Mouse (Mus musculus) hindbrain, embryonic 10.5 days (tissue): ENCODE measurements at regions not wholly inside any gene's neighbourhood (a gene's known extent, or its start where the extent isn't known, plus 50 kb on each side); places are given as distances from the start of the nearest gene placed in this dataset.

Source experiments
- DNase-seq: peaks from one replicate; pipeline ENCODE4 v3.0.0-alpha.2; 2017; ENCODE audit warnings: low spot score
- H3K27ac ChIP-seq: fragments of 300-500 bp; sonication (generic); 2 replicates; pipeline ENCODE4 v1.5.1; 2016; ENCODE audit warnings: mild to moderate bottlenecking, moderate library complexity
- H3K27me3 ChIP-seq: fragments of 300-500 bp; sonication (generic); 2 replicates; pipeline ENCODE4 v1.6.1; 2016; ENCODE audit warnings: mild to moderate bottlenecking; ENCODE audit not compliant: poor library complexity, insufficient read depth, severe bottlenecking
- H3K36me3 ChIP-seq: fragments of 300-500 bp; sonication (generic); 2 replicates; pipeline ENCODE4 v1.6.1; 2016; ENCODE audit warnings: mild to moderate bottlenecking, moderate library complexity
- H3K4me1 ChIP-seq: fragments of 300-500 bp; sonication (generic); replicated peaks from 2 replicates; pipeline ENCODE4 v1.6.1; 2016; ENCODE audit warnings: mild to moderate bottlenecking
- H3K4me3 ChIP-seq: fragments of 300-500 bp; sonication (generic); 2 replicates; pipeline ENCODE4 v1.5.1; 2016; ENCODE audit warnings: mild to moderate bottlenecking, moderate library complexity
- H3K9me3 ChIP-seq: fragments of 300-500 bp; sonication (generic); 2 replicates; pipeline ENCODE4 v1.6.1; 2016; ENCODE audit warnings: mild to moderate bottlenecking, moderate library complexity
- WGBS: fragments of 180-500 bp; shearing (Covaris S2); methylation state at CpG from one replicate; pipeline ENCODE4 v1.1.7; 2016; 5-methylcytosine and 5-hydroxymethylcytosine counted together

GRCm38 (mm10) chr15:36398099-36398982 lies 609.2 kb downstream of the Zfp706 start:
- no peaks in the 10 kb centered on the region for H3K9me3 ChIP-seq
- no peaks in the 10 kb centered on the region for H3K36me3 ChIP-seq
- no peak overlapping the region for H3K27ac ChIP-seq
- H3K27me3 ChIP-seq, result no peaks in the 10 kb centered on the region
- 83% methylated on average over 9 of the region's 9 CpGs for WGBS
- peaks cover 7% of the 10 kb centered on the region for H3K4me1 ChIP-seq
- H3K4me3 ChIP-seq, result no peak overlapping the region
- DNase-seq, result no peak

- Histone ChIP-seq H3K27me3 (no peaks in the 10 kb centered on the region), H3K36me3 (no peaks in the 10 kb centered on the region), H3K27ac (no peak overlapping the region), H3K9me3 (no peaks in the 10 kb centered on the region), H3K4me3 (no peak overlapping the region), H3K4me1 (peaks cover 7% of the 10 kb centered on the region)
- WGBS, result 86% methylated on average over 6 of the region's 6 CpGs
- DNase-seq, result no peak
Observed at GRCm38 (mm10) chr15:36396791-36397190, 610.8 kb downstream of the Zfp706 start.

- no peak overlapping the region for H3K4me3 ChIP-seq
- DNase-seq, result no peak
- WGBS, result 75% methylated on average over 2 of the region's 2 CpGs
- no peaks in the 10 kb centered on the region for H3K9me3 ChIP-seq
- peaks cover 7% of the 10 kb centered on the region for H3K4me1 ChIP-seq
- no peaks in the 10 kb centered on the region for H3K36me3 ChIP-seq
- H3K27ac ChIP-seq, result no peak overlapping the region
- no peaks in the 10 kb centered on the region for H3K27me3 ChIP-seq
Observed at GRCm38 (mm10) chr15:36396245-36396644, 611.3 kb downstream of the Zfp706 start.

GRCm38 (mm10) chr15:36395672-36396050 lies 611.9 kb downstream of the Zfp706 start:
- no peak for DNase-seq
- Histone ChIP-seq H3K27ac (no peak overlapping the region), H3K4me1 (peaks cover 6% of the 10 kb centered on the region), H3K4me3 (no peak overlapping the region), H3K36me3 (no peaks in the 10 kb centered on the region), H3K9me3 (no peaks in the 10 kb centered on the region), H3K27me3 (no peaks in the 10 kb centered on the region)
- 69% methylated on average over 4 of the region's 4 CpGs for WGBS

DNA sequence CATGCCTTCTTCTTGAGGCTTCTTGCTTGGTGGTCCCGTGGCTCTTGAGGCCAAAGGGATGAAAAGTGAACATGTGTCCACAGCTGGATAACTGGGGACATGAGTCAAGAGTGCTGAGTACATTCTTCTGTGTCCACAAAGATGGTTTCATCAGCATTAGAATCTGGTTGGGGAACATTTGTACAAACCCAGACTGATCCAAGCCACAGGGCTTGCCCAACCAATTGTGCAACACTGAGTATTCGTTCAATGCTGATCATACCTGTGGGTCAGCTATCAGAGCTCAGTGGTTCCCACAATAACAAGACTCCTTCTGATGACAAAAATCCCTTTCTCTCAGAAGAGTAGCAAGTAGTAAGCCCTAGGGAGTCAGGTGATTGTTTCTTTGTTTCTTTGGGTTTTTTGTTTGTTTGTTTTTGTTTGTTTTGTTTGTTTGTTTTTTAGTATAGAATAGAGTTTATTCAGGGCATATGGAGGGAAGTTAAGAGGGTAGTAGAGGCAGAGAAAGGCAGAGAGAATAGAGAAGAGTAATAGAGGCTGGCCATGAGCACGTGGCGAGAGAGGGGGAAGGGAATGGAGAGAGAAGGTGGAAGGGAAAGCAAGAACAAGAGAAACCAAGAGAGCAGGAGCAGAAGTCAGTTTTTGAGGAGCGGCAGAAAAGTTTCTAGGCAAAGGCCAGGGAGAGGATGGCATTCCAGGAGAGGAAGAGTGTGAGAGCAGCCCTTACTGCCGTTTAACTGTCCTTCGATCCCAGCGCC lies 612.5 kb downstream of the Zfp706 start:
- WGBS, result 79% methylated on average over 8 of the region's 8 CpGs
- no peaks in the 10 kb centered on the region for H3K9me3 ChIP-seq
- no peak for DNase-seq

DNA sequence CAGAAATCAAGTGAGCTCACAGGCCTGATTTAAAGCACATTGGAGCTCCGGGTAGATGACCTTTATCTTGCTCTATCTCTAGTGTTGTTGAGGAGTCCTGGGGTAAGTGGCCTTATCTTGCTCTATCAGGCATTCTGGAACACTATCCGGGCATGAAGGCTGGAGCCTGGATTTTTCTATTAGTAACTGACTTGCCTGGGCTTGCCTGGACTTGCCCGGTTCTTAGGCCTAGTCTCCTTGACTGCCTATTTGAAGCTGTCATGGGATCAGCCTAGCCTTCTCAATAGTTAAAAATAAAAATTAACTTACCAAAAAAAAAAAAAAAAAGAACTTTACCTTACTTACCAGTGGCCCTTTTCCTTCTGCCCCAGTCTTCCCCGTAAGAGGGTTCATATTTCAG lies 617.8 kb downstream of the Zfp706 start:
- H3K27ac ChIP-seq, result no peak overlapping the region
- no peaks in the 10 kb centered on the region for H3K4me1 ChIP-seq
- 71% methylated on average over 4 of the region's 4 CpGs for whole genome bisulfite sequencing
- no peak overlapping the region for H3K4me3 ChIP-seq
- H3K36me3 ChIP-seq, result no peaks in the 10 kb centered on the region
- H3K9me3 ChIP-seq, result no peaks in the 10 kb centered on the region
- no peaks in the 10 kb centered on the region for H3K27me3 ChIP-seq
- no peak for DNase-seq

More for the DNA sequence above, 612.5 kb downstream of the Zfp706 start:
- H3K27me3 ChIP-seq, result no peaks in the 10 kb centered on the region
- no peak overlapping the region for H3K4me3 ChIP-seq
- H3K27ac ChIP-seq, result no peak overlapping the region
- H3K36me3 ChIP-seq, result no peaks in the 10 kb centered on the region
- 0 out of 2 replicates have a peak, but pooled peaks cover 1% of the 10 kb centered on the region for H3K4me1 ChIP-seq

- DNase-seq, result no peak
- 4% methylated on average over 8 of the region's 8 CpGs for WGBS
- peaks cover 25% of the 10 kb centered on the region for H3K27me3 ChIP-seq
- no peaks in the 10 kb centered on the region for H3K36me3 ChIP-seq
- no peaks in the 10 kb centered on the region for H3K9me3 ChIP-seq
- H3K27ac ChIP-seq, result no peak overlapping the region
- peaks cover 11% of the 10 kb centered on the region for H3K4me1 ChIP-seq
- H3K4me3 ChIP-seq, result peak overlapping the region; percentile 43
Observed at GRCm38 (mm10) chr15:36381228-36381671, 626.3 kb downstream of the Zfp706 start.

GRCm38 (mm10) chr15:36380461-36381227 lies 626.9 kb downstream of the Zfp706 start:
- Histone ChIP-seq H3K4me1 (peaks cover 11% of the 10 kb centered on the region), H3K4me3 (peak overlapping the region; percentile 43)
- no peak for DNase-seq

GRCm38 (mm10) chr15:36378640-36379039 lies 628.9 kb downstream of the Zfp706 start:
- Histone ChIP-seq H3K27me3 (peaks cover 45% of the 10 kb centered on the region), H3K27ac (no peak overlapping the region), H3K9me3 (no peaks in the 10 kb centered on the region), H3K4me1 (peaks cover 31% of the 10 kb centered on the region), H3K4me3 (no peak overlapping the region), H3K36me3 (no peaks in the 10 kb centered on the region)
- 87% methylated on average over 4 of the region's 4 CpGs for WGBS
- DNase-seq, result no peak

More at GRCm38 (mm10) chr15:36380461-36381227, 626.9 kb downstream of the Zfp706 start:
- Histone ChIP-seq H3K27me3 (peaks cover 28% of the 10 kb centered on the region), H3K27ac (no peak overlapping the region), H3K9me3 (no peaks in the 10 kb centered on the region), H3K36me3 (no peaks in the 10 kb centered on the region)
- 8% methylated on average over 17 of the region's 17 CpGs for WGBS

GRCm38 (mm10) chr15:36376551-36376950 lies 631.0 kb downstream of the Zfp706 start:
- Histone ChIP-seq H3K9me3 (no peaks in the 10 kb centered on the region), H3K4me3 (no peak overlapping the region), H3K27me3 (peaks cover 48% of the 10 kb centered on the region), H3K4me1 (peaks cover 34% of the 10 kb centered on the region), H3K27ac (no peak overlapping the region), H3K36me3 (no peaks in the 10 kb centered on the region)
- 79% methylated on average over 6 of the region's 6 CpGs for WGBS
- no peak for DNase-seq

GRCm38 (mm10) chr15:36375549-36375885 lies 632.1 kb downstream of the Zfp706 start:
- H3K4me3 ChIP-seq, result peak overlapping the region; percentile 56; the same call in 1 of the 2 replicates
- peaks cover 24% of the 10 kb centered on the region for H3K4me1 ChIP-seq
- H3K27ac ChIP-seq, result no peak overlapping the region
- H3K27me3 ChIP-seq, result peaks cover 38% of the 10 kb centered on the region
- DNase-seq, result no peak
- no peaks in the 10 kb centered on the region for H3K9me3 ChIP-seq
- WGBS, result 3% methylated on average over 1 of the region's 1 CpGs
- no peaks in the 10 kb centered on the region for H3K36me3 ChIP-seq

DNA sequence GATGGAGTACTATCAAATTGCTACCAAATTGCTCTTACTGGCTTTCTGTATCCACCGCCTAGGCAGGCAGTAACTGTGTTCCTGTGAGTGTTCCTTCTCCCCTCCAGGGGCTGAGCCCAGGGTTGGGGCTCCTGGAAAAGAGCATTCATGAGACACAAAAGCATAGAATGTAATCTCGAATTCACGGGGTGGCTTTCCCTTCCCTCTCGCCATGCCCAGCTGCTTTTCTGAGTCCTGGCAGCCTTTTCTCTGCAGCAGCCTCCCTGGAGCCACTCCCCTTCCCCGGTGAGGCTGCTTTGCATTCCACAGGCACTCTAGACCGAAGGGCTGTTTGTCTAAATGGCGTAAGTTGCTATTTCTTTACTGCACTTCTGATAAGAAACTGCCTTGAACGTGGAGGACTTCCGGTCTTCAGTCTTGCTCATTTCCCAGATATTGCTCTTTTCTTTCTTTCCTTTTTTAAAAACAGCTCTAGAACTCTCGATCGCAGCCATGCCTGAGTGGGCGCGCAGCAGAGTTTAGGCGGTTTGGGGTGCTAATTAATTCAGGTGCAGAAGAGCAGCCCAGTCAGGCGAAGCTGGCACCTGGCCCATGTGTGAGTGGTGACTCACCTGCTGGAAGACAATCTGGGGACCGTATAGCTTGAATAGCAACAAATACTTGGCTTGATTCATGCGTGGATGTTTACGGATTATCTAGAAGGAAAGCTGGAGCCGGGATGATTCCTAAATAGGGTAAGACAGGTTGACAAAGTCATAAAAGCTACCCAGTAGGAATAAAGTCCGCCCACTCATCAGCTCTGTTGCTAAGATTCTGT lies 632.6 kb downstream of the Zfp706 start:
- Histone ChIP-seq H3K27ac (peak overlapping the region; percentile 81), H3K9me3 (no peaks in the 10 kb centered on the region), H3K36me3 (no peaks in the 10 kb centered on the region), H3K27me3 (peaks cover 35% of the 10 kb centered on the region), H3K4me1 (peaks cover 23% of the 10 kb centered on the region), H3K4me3 (peak overlapping the region; percentile 56)
- DNase-seq, result peak; percentile 45
- WGBS, result 1% methylated on average over 20 of the region's 20 CpGs
